Mouse (Mus musculus): ENCODE results near the gene Elmsan1.

GRCm38 (mm10) chr12:84217111-84217507 lies 1.6 kb downstream of the Elmsan1 start:
- TF ChIP-seq CTCF (IDR thresholded peaks at IDR 0.05; ENCODE audit: low read depth) (no peak), EP300 (IDR thresholded peaks at IDR 0.05; ENCODE audit: low read depth) (no peak)
